Mouse (Mus musculus) hindbrain, embryonic 10.5 days (tissue): ENCODE measurements around the gene Flot1. TPM values are rescaled to one million over a fixed set of nuclear protein-coding genes. Genes with fewer than 3 reads are reported as not detected.

Experiments used
- DNase-seq: peaks from one replicate; pipeline ENCODE4 v3.0.0-alpha.2; 2017; ENCODE audit warnings: low spot score
- H3K27ac ChIP-seq: fragments of 300-500 bp; sonication (generic); 2 replicates; pipeline ENCODE4 v1.5.1; 2016; ENCODE audit warnings: mild to moderate bottlenecking, moderate library complexity
- H3K27me3 ChIP-seq: fragments of 300-500 bp; sonication (generic); 2 replicates; pipeline ENCODE4 v1.6.1; 2016; ENCODE audit warnings: mild to moderate bottlenecking; ENCODE audit not compliant: poor library complexity, insufficient read depth, severe bottlenecking
- H3K36me3 ChIP-seq: fragments of 300-500 bp; sonication (generic); 2 replicates; pipeline ENCODE4 v1.6.1; 2016; ENCODE audit warnings: mild to moderate bottlenecking, moderate library complexity
- H3K4me1 ChIP-seq: fragments of 300-500 bp; sonication (generic); replicated peaks from 2 replicates; pipeline ENCODE4 v1.6.1; 2016; ENCODE audit warnings: mild to moderate bottlenecking
- H3K4me3 ChIP-seq: fragments of 300-500 bp; sonication (generic); 2 replicates; pipeline ENCODE4 v1.5.1; 2016; ENCODE audit warnings: mild to moderate bottlenecking, moderate library complexity
- H3K9me3 ChIP-seq: fragments of 300-500 bp; sonication (generic); 2 replicates; pipeline ENCODE4 v1.6.1; 2016; ENCODE audit warnings: mild to moderate bottlenecking, moderate library complexity
- WGBS: fragments of 180-500 bp; shearing (Covaris S2); methylation state at CpG from one replicate; pipeline ENCODE4 v1.1.7; 2016; 5-methylcytosine and 5-hydroxymethylcytosine counted together
- polyA plus RNA-seq: library from polyadenylated mRNA; unstranded; fragments of >200 nt; fragmentation: Nextera tagmentation; extraction: Ambion mirVana; gene quantifications from 2 replicates; pipeline ENCODE4 v1.2.1, GENCODE M21; 2016

Gene Flot1
- polyA plus RNA-seq, 1 experiment from 2014 or later: 63.7 TPM

GRCm38 (mm10) chr17:35792837-35793236, 30.2 kb upstream of the Flot1 start:
- 85% methylated on average over 2 of the region's 2 CpGs for WGBS
- Histone ChIP-seq H3K36me3 (no peaks in the 10 kb centered on the region), H3K9me3 (no peaks in the 10 kb centered on the region), H3K4me1 (no peaks in the 10 kb centered on the region), H3K27me3 (no peaks in the 10 kb centered on the region), H3K4me3 (no peak overlapping the region), H3K27ac (no peak overlapping the region)
- DNase-seq: no peak

DNA sequence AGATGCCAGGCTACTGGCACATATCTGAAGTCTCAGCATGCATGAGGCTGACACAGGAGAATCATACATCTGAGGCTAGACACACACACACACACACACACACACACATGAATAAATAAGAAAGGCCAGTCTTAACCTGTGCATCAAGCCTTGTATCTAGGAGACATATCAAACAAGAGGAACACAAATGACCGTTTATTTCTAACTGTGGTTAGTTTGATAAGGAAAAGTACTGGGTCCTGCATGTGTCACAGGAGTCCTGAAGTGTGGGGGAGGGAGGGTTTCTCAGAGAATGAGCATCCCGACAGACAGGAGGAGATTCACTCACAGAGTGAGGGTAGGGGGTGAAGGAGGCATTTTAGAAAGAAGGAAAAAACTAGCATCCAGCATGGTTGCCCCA, 27.9 kb upstream of the Flot1 start:
- Histone ChIP-seq H3K36me3 (no peaks in the 10 kb centered on the region), H3K9me3 (0 out of 2 replicates have a peak, but pooled peaks cover 5% of the 10 kb centered on the region), H3K27ac (no peak overlapping the region), H3K27me3 (no peaks in the 10 kb centered on the region), H3K4me1 (no peaks in the 10 kb centered on the region), H3K4me3 (no peak overlapping the region)
- DNase-seq: no peak
- WGBS: 57% methylated on average over 2 of the region's 2 CpGs

GRCm38 (mm10) chr17:35795656-35796055, 27.4 kb upstream of the Flot1 start:
- Histone ChIP-seq H3K9me3 (0 out of 2 replicates have a peak, but pooled peaks cover 5% of the 10 kb centered on the region), H3K4me1 (no peaks in the 10 kb centered on the region), H3K4me3 (no peak overlapping the region), H3K36me3 (no peaks in the 10 kb centered on the region), H3K27ac (no peak overlapping the region), H3K27me3 (no peaks in the 10 kb centered on the region)
- 84% methylated on average over 6 of the region's 6 CpGs for WGBS
- no peak for DNase-seq

GRCm38 (mm10) chr17:35796835-35797234, 26.2 kb upstream of the Flot1 start:
- H3K36me3 ChIP-seq: no peaks in the 10 kb centered on the region

GRCm38 (mm10) chr17:35800905-35801304, 22.1 kb upstream of the Flot1 start:
- WGBS: 78% methylated on average over 2 of the region's 2 CpGs
- Histone ChIP-seq H3K36me3 (no peaks in the 10 kb centered on the region), H3K27me3 (no peaks in the 10 kb centered on the region), H3K4me1 (no peaks in the 10 kb centered on the region), H3K27ac (no peak overlapping the region), H3K9me3 (0 out of 2 replicates have a peak, but pooled peaks cover 5% of the 10 kb centered on the region), H3K4me3 (no peak overlapping the region)
- DNase-seq: no peak

More at GRCm38 (mm10) chr17:35796835-35797234, 26.2 kb upstream of the Flot1 start:
- Histone ChIP-seq H3K27me3 (no peaks in the 10 kb centered on the region), H3K4me3 (no peak overlapping the region), H3K9me3 (0 out of 2 replicates have a peak, but pooled peaks cover 5% of the 10 kb centered on the region), H3K27ac (no peak overlapping the region), H3K4me1 (no peaks in the 10 kb centered on the region)
- no peak for DNase-seq
- 75% methylated on average over 5 of the region's 5 CpGs for WGBS

- Histone ChIP-seq H3K4me1 (no peaks in the 10 kb centered on the region), H3K27me3 (no peaks in the 10 kb centered on the region), H3K4me3 (no peak overlapping the region), H3K36me3 (no peaks in the 10 kb centered on the region), H3K27ac (no peak overlapping the region), H3K9me3 (0 out of 2 replicates have a peak, but pooled peaks cover 5% of the 10 kb centered on the region)
- WGBS: 65% methylated on average over 6 of the region's 6 CpGs
- no peak for DNase-seq
Observed at GRCm38 (mm10) chr17:35803020-35803419, 20.0 kb upstream of the Flot1 start.

DNA sequence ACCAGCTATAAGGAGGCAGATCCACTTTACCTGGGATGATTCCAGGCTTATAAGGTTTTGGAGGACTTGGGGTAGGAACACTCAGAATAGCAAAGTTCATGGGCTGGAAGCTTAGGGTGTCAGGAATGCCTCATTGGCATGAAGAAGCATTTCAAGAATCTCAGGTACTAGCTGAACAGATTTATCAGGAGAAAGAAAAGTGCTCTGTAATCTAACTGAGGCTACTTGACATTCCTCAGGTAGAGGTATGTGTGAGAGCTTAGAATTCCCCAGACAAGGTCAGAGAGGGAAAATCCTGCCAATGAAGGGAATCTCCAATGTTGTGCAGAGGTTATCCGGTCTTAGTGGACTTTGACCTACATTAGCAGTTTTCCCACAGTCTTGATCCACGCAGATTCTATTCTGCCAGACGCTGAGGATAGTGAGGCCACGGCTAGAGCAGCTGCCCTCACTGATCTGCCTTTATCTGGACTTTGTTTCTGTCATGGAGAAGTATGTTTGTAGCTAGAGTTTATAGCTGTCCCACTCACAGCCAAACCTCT, 19.1 kb upstream of the Flot1 start:
- no peak for DNase-seq
- no peaks in the 10 kb centered on the region for H3K36me3 ChIP-seq
- 88% methylated on average over 4 of the region's 4 CpGs for WGBS

GRCm38 (mm10) chr17:35808073-35808472, 15.0 kb upstream of the Flot1 start:
- no peaks in the 10 kb centered on the region for H3K4me1 ChIP-seq
- no peaks in the 10 kb centered on the region for H3K9me3 ChIP-seq
- H3K36me3 ChIP-seq: no peaks in the 10 kb centered on the region
- no peaks in the 10 kb centered on the region for H3K27me3 ChIP-seq
- H3K4me3 ChIP-seq: no peak overlapping the region
- DNase-seq: no peak
- H3K27ac ChIP-seq: no peak overlapping the region
- 81% methylated on average over 9 of the region's 9 CpGs for WGBS

More for the DNA sequence above, 19.1 kb upstream of the Flot1 start:
- Histone ChIP-seq H3K27me3 (no peaks in the 10 kb centered on the region), H3K4me3 (no peak overlapping the region), H3K4me1 (no peaks in the 10 kb centered on the region), H3K9me3 (no peaks in the 10 kb centered on the region), H3K27ac (no peak overlapping the region)

DNA sequence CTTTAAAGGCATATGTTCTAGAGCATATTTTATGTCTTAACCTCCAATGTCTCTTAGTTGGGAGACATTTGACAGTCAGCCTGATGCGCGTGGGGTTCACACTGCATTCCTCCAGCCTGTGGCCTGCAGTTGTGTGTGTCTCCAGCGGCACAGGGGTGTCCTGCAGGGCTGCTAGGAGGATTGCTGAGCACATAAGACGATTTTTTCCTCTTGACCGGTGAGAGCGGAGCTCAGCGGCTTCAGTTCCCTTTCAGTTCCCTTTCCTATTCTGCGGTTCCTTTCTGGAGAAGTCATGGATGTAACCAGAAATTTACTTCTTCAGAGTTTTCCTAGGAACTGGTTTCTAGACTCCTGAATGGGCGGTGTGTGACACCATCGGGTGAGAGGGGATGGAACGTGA, 13.6 kb upstream of the Flot1 start:
- Histone ChIP-seq H3K9me3 (no peaks in the 10 kb centered on the region), H3K36me3 (no peaks in the 10 kb centered on the region), H3K4me3 (no peak overlapping the region), H3K4me1 (no peaks in the 10 kb centered on the region), H3K27ac (no peak overlapping the region), H3K27me3 (no peaks in the 10 kb centered on the region)
- no peak for DNase-seq
- 88% methylated on average over 11 of the region's 11 CpGs for WGBS

GRCm38 (mm10) chr17:35810900-35811648, 12.0 kb upstream of the Flot1 start:
- 85% methylated on average over 5 of the region's 5 CpGs for WGBS
- H3K4me3 ChIP-seq: no peak overlapping the region
- no peak overlapping the region for H3K27ac ChIP-seq
- H3K27me3 ChIP-seq: 0 out of 2 replicates have a peak, but pooled peaks cover 4% of the 10 kb centered on the region
- H3K9me3 ChIP-seq: no peaks in the 10 kb centered on the region
- H3K4me1 ChIP-seq: no peaks in the 10 kb centered on the region
- no peak for DNase-seq
- no peaks in the 10 kb centered on the region for H3K36me3 ChIP-seq

DNA sequence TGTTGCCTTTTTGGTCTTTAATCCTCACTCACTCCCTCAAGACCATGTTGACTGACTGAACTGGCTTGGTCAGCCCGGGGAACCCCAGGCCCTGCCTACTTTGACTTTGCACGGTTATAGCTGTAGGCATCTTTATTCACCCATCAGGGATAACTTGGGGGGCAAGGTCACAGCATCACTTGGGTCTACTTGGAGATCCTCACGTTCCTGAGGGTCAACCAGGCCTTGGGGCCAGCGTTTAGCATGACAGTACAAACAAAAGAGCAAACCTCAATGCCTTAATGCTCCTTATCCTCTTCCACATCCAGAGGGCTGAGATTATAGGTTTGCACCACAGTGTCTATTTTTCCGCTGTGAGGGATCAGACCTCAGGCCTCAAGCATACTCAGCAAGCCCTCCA, 10.7 kb upstream of the Flot1 start:
- Histone ChIP-seq H3K4me1 (peaks cover 10% of the 10 kb centered on the region), H3K36me3 (no peaks in the 10 kb centered on the region), H3K27me3 (0 out of 2 replicates have a peak, but pooled peaks cover 14% of the 10 kb centered on the region), H3K9me3 (no peaks in the 10 kb centered on the region), H3K4me3 (no peak overlapping the region), H3K27ac (no peak overlapping the region)
- WGBS: 75% methylated on average over 5 of the region's 5 CpGs
- no peak for DNase-seq

GRCm38 (mm10) chr17:35812736-35813135, 10.3 kb upstream of the Flot1 start:
- Histone ChIP-seq H3K27ac (no peak overlapping the region), H3K27me3 (0 out of 2 replicates have a peak, but pooled peaks cover 14% of the 10 kb centered on the region), H3K4me3 (no peak overlapping the region), H3K36me3 (no peaks in the 10 kb centered on the region), H3K9me3 (no peaks in the 10 kb centered on the region), H3K4me1 (peaks cover 11% of the 10 kb centered on the region)
- no peak for DNase-seq
- 80% methylated on average over 6 of the region's 6 CpGs for WGBS

GRCm38 (mm10) chr17:35813245-35813647, 9.8 kb upstream of the Flot1 start:
- Histone ChIP-seq H3K4me3 (no peak overlapping the region), H3K9me3 (no peaks in the 10 kb centered on the region), H3K36me3 (no peaks in the 10 kb centered on the region), H3K4me1 (peaks cover 11% of the 10 kb centered on the region), H3K27me3 (0 out of 2 replicates have a peak, but pooled peaks cover 14% of the 10 kb centered on the region), H3K27ac (no peak overlapping the region)
- 81% methylated on average over 7 of the region's 7 CpGs for WGBS
- DNase-seq: no peak
